Mouse (Mus musculus) heart, postnatal 10 days (tissue): ENCODE data around the gene Enkd1. TPM values are rescaled to one million over a fixed set of nuclear protein-coding genes. Genes with fewer than 3 reads are reported as not detected.
A peak's percentile ranks its signal among the peaks of the same experiment; 100 is the strongest.

Source experiments
- DNase-seq, 2 experiments: peaks; one replicate each; pipeline ENCODE4 v3.0.0; 2021
- intact Hi-C: fragments of 180-260 bp; cut with DNase I; formaldehyde crosslinking; loops from one replicate; pipeline ENCODE4 v1.15.1; 2025
- total RNA-seq, 2 experiments: library from RNA; stranded (reverse); gene quantifications; 2 replicates each; pipeline ENCODE4 v1.2.3; 2021

Gene Enkd1
- total RNA-seq, 2 experiments from 2014 or later: 2.9 to 3.5 TPM

GRCm38 (mm10) chr8:105702731-105703415, 5.1 kb downstream of the Enkd1 start:
- DNase-seq: no peak
- intact Hi-C loops: no loop called here

GRCm38 (mm10) chr8:105702001-105702401, 6.0 kb downstream of the Enkd1 start:
- intact Hi-C loops: no loop called here
- DNase-seq: no peak

- DNase-seq: peak; percentile 97
- intact Hi-C loops: no loop called here
Measured at GRCm38 (mm10) chr8:105700966-105701824, 6.8 kb downstream of the Enkd1 start, which contains the start of the genes Acd and Pard6a. TSS of gene Acd (minus strand) at chr8:105701102. TSS of gene Pard6a (plus strand) at chr8:105701148.

- no peak for DNase-seq
- intact Hi-C loops: no loop called here
Measured at GRCm38 (mm10) chr8:105700566-105700965, 7.4 kb downstream of the Enkd1 start.

GRCm38 (mm10) chr8:105699488-105700215, 8.4 kb downstream of the Enkd1 start:
- no peak for DNase-seq
- intact Hi-C loops: no loop called here

- intact Hi-C loops: no loop called here
Measured at GRCm38 (mm10) chr8:105698734-105699133, 9.3 kb downstream of the Enkd1 start.

GRCm38 (mm10) chr8:105697196-105697780, 10.7 kb downstream of the Enkd1 start:
- intact Hi-C loops: no loop called here
- DNase-seq: no peak

More at GRCm38 (mm10) chr8:105698734-105699133, 9.3 kb downstream of the Enkd1 start:
- DNase-seq: no peak

- intact Hi-C loops: no loop called here
- DNase-seq: no peak
Measured at GRCm38 (mm10) chr8:105695080-105695780, 12.8 kb downstream of the Enkd1 start.

- no peak for DNase-seq
- intact Hi-C loops: no loop called here
Measured at GRCm38 (mm10) chr8:105694051-105694799, 13.8 kb downstream of the Enkd1 start.

- intact Hi-C loops: no loop called here
- DNase-seq: peak; percentile 74 to 84
Measured at GRCm38 (mm10) chr8:105693648-105694047, 14.4 kb downstream of the Enkd1 start.

GRCm38 (mm10) chr8:105692449-105693182, 15.4 kb downstream of the Enkd1 start:
- intact Hi-C loops: no loop called here
- no peak for DNase-seq

- intact Hi-C loops: no loop called here
- no peak for DNase-seq
Measured at GRCm38 (mm10) chr8:105690978-105691377, 17.0 kb downstream of the Enkd1 start.

- DNase-seq: no peak
- intact Hi-C loops: loop anchor here (5.0 kb wide), 1 partner anchor 123 kb away; the partner anchor contains the start of gene Atp6v0d1
Measured at GRCm38 (mm10) chr8:105689983-105690360, 18.0 kb downstream of the Enkd1 start.

GRCm38 (mm10) chr8:105689256-105689982, 18.6 kb downstream of the Enkd1 start:
- intact Hi-C loops: loop anchor here (5.0 kb wide), 1 partner anchor 122 kb away; the partner anchor contains the start of gene Atp6v0d1
- DNase-seq: no peak

GRCm38 (mm10) chr8:105688242-105688752, 19.7 kb downstream of the Enkd1 start:
- intact Hi-C loops: loop anchor here (5.0 kb wide), 1 partner anchor 121 kb away; the partner anchor contains the start of gene Atp6v0d1

GRCm38 (mm10) chr8:105687512-105687911, 20.5 kb downstream of the Enkd1 start:
- intact Hi-C loops: loop anchor here (5.0 kb wide), 1 partner anchor 120 kb away; the partner anchor contains the start of gene Atp6v0d1
- no peak for DNase-seq

More at GRCm38 (mm10) chr8:105688242-105688752, 19.7 kb downstream of the Enkd1 start:
- no peak for DNase-seq

GRCm38 (mm10) chr8:105686551-105686950, 21.5 kb downstream of the Enkd1 start:
- intact Hi-C loops: loop anchor here (5.0 kb wide), 1 partner anchor 119 kb away; the partner anchor contains the start of gene Atp6v0d1

More at GRCm38 (mm10) chr8:105686551-105686950, 21.5 kb downstream of the Enkd1 start:
- DNase-seq: no peak
